Mouse (Mus musculus) common myeloid progenitor, adult 5-6 weeks (primary cell): Measurements from ENCODE around the gene Nr1h5. TPM values are rescaled to one million over a fixed set of nuclear protein-coding genes. Genes with fewer than 3 reads are reported as not detected.

Experiments
- ATAC-seq: replicated peaks from 2 replicates; pipeline ENCODE4 v1.8.0; 2016; ENCODE audit warnings: low read depth, mild to moderate bottlenecking, moderate TSS enrichment, inconsistent platforms; ENCODE audit not compliant: poor library complexity, severe bottlenecking
- total RNA-seq: library from RNA; stranded (forward); fragments of 200-1000, 187-1606 nt; gene quantifications from 2 replicates; pipeline ENCODE4 v1.2.3, GENCODE M21; 2017

The Nr1h5 gene
- total RNA-seq, 1 experiment from 2014 or later = not detected

DNA sequence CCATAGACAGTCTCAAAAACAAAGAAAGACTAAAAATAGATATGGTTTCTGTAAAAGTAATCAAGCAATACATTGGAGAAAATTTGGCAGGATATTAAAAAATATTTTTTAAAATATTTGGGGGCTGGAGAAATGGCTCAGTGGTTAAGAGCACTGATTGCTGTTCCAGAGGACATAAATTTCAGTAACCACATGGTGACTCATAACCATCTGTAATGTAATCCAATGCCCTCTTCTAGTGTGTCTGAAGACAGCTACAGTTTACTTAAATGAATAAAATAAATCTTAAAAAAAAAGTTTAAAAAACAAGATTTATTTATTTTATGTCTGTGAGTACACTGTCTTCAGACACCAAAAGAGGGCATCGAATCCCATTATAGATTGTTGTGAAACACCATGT is 64.8 kb downstream of the Nr1h5 start:
- ATAC-seq = no peak

Other genes with a start within 250 kb of the Nr1h5 start
- 14.6 and 21.8 TPM in 2 replicates for gene Tspan2, start 229.6 kb downstream of the Nr1h5 start, total RNA-seq
- gene Tshb, start 181.4 kb downstream of the Nr1h5 start, total RNA-seq = not detected in 2 replicates
- gene Sycp1, start 28.0 kb downstream of the Nr1h5 start, total RNA-seq = not detected in 2 replicates
- gene Sike1, start 31.6 kb upstream of the Nr1h5 start, total RNA-seq = 19.2 and 34.2 TPM in 2 replicates
- 549 and 614 TPM in 2 replicates for gene Csde1, start 56.3 kb upstream of the Nr1h5 start, total RNA-seq
- gene Nras, start 94.2 kb upstream of the Nr1h5 start, total RNA-seq = 104 and 110 TPM in 2 replicates
- gene Ampd1, start 109.9 kb upstream of the Nr1h5 start, total RNA-seq = not detected in 2 replicates
- gene Dennd2c, start 138.5 kb upstream of the Nr1h5 start, total RNA-seq = 3.9 and 4.1 TPM in 2 replicates
- 173 and 237 TPM in 2 replicates for gene Bcas2, start 207.5 kb upstream of the Nr1h5 start, total RNA-seq